Mouse (Mus musculus) thymus, postnatal 25 days (tissue): ENCODE results near the gene Mto1.
"Not testable (repeated sequence)": the region's sequence is repeated elsewhere in the genome, so short reads cannot be mapped to it uniquely, and the experiment has no call there.

Source experiments
- DNase-seq: peaks from one replicate; pipeline ENCODE4 v3.0.0; 2022

Gene Mto1

GRCm38 (mm10) chr9:78476531-78477020, 28.6 kb downstream of the Mto1 start:
- DNase-seq, result no peak

GRCm38 (mm10) chr9:78477021-78477551, 29.1 kb downstream of the Mto1 start:
- DNase-seq, result no peak

- DNase-seq, result not testable (repeated sequence)
Observed at GRCm38 (mm10) chr9:78478009-78478605, 30.1 kb downstream of the Mto1 start.

GRCm38 (mm10) chr9:78479308-78479707, 31.3 kb downstream of the Mto1 start:
- not testable (repeated sequence) for DNase-seq

GRCm38 (mm10) chr9:78480227-78480626, 32.2 kb downstream of the Mto1 start:
- not testable (repeated sequence) for DNase-seq

GRCm38 (mm10) chr9:78480706-78481358, 32.8 kb downstream of the Mto1 start:
- peak; percentile 77 for DNase-seq

- peak; percentile 97 for DNase-seq
Observed at GRCm38 (mm10) chr9:78481423-78482331, 33.7 kb downstream of the Mto1 start.

GRCm38 (mm10) chr9:78482386-78482785, 34.4 kb downstream of the Mto1 start:
- DNase-seq, result no peak

GRCm38 (mm10) chr9:78484660-78485059, 36.7 kb downstream of the Mto1 start:
- no peak for DNase-seq

GRCm38 (mm10) chr9:78488021-78488420, 40.0 kb downstream of the Mto1 start:
- DNase-seq, result not testable (repeated sequence)

GRCm38 (mm10) chr9:78488890-78489420, 40.9 kb downstream of the Mto1 start, which contains the start of gene Eef1a1:
TSS of gene Eef1a1 (minus strand) at chr9:78489151.
- DNase-seq, result peak; percentile 61

- no peak for DNase-seq
Observed at GRCm38 (mm10) chr9:78491169-78491568, 43.2 kb downstream of the Mto1 start.

- no peak for DNase-seq
Observed at GRCm38 (mm10) chr9:78492254-78492653, 44.2 kb downstream of the Mto1 start.

GRCm38 (mm10) chr9:78493171-78493570, 45.2 kb downstream of the Mto1 start:
- DNase-seq, result no peak

- no peak for DNase-seq
Observed at GRCm38 (mm10) chr9:78500386-78500785, 52.4 kb downstream of the Mto1 start.

GRCm38 (mm10) chr9:78501284-78501683, 53.3 kb downstream of the Mto1 start:
- DNase-seq, result no peak

- no peak for DNase-seq
Observed at GRCm38 (mm10) chr9:78503223-78504079, 55.4 kb downstream of the Mto1 start.

GRCm38 (mm10) chr9:78504133-78504532, 56.1 kb downstream of the Mto1 start:
- no peak for DNase-seq

- no peak for DNase-seq
Observed at GRCm38 (mm10) chr9:78504679-78505078, 56.7 kb downstream of the Mto1 start.

- no peak for DNase-seq
Observed at GRCm38 (mm10) chr9:78505223-78505622, 57.2 kb downstream of the Mto1 start.

GRCm38 (mm10) chr9:78506002-78506721, 58.2 kb downstream of the Mto1 start:
- no peak for DNase-seq
